Mouse (Mus musculus): Measurements from ENCODE around the gene Klhl29. TPM values are rescaled to one million over a fixed set of nuclear protein-coding genes. Genes with fewer than 3 reads are reported as not detected.
A peak's percentile ranks its signal among the peaks of the same experiment; 100 is the strongest.

The Klhl29 gene
- total RNA-seq, 2 experiments from 2014 or later = 27.1 to 27.5 TPM

DNA sequence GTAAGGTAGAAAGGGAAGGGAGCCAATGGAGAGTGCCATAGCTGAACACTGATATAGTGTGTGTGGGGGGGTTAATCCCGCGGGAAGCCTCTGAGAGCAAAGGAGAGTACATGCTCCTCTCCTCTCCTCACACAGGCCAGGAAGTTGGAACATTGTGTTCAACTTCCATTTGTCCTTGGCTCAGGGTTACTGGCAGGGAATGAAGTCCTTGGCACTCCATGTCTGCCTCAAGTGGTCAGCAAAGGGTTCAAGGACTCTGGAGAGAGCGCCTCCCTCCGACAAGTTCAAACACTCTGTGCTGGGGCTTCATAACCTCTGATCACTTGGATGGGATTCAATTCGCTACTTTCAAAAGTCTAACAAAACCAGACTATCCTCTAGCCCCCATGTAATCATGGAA lies 71.6 kb downstream of the Klhl29 start:
- no peak for DNase-seq (ENCODE audit: low spot score in 2 of 2)

DNA sequence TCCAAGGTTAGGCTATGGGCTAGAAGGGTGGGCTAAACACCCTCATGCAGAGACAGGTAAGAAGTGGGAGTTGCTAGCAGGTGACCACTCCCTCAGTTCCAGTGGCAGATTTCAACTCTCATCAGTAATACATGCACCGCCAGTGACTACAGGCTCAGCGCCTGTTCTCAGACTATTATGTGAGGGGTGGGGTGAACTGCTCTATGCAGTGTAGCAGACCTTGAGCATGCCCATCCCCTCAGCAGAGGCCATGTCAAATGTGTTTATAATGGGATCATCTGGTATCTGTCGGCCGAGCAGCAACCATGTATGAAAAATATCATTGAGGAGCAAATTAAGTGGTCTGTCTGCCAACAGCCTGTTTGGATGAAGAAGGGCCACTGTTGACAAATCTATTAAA lies 72.4 kb downstream of the Klhl29 start:
- no peak for DNase-seq (ENCODE audit: low spot score in 2 of 2)

DNA sequence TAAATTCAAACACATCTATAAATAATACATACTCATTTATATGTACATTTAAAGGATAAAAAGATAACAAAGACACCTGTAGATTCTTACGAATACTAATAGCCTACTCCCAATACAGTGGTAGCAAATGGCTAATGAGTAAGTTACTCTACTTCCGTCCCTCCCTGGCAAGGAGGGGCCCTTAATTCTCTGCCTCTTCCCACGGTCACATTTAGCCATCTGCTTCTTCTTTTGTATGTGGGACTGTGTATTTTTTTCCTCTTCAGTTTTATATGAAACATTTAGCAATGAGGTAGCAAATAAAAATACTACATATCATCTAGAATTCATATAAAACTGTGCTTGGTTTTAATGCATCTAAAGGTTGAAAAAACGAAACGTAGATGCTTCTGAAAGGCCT lies 73.6 kb downstream of the Klhl29 start:
- DNase-seq (ENCODE audit: low spot score in 2 of 2) = no peak

DNA sequence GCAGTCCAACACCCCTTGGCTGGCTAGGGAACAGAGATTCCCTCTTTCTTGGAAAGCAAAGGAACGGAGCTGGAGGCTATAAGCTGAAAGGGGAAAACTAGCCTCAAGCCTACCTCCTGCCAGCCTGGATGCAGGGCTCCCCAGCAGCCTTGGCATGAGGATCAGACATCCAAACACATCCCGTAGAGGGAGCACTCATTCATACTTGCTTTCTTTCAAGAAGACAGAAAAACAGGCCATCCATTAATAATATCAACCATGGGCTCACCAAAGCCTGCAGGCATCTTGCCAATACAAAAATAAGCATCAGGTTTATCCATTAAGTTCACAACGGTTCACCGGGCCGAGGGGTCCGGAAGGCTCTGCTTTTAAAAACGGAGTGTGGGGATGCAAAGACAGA lies 79.1 kb downstream of the Klhl29 start:
- DNase-seq (ENCODE audit: low spot score in 2 of 2) = no peak

DNA sequence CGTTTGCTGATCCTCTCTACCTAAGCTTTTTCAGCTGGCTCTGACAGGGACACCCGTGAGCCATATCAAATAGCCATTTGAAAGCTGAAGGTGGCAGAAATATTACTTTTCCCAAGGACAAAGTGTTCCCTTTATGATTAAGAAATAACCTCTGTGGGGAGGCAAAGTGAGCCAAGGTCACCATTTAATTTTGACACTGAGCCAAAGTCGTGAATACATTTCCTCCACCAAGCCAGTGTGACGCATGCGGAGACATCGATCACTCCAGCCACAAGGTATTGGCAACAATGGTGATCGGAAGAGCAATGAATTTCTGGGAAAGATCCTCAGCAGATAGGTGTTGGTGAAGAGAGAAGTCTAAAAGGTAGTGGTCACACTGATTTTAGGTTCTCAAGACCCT lies 83.2 kb downstream of the Klhl29 start:
- DNase-seq (ENCODE audit: low spot score in 2 of 2) = no peak

DNA sequence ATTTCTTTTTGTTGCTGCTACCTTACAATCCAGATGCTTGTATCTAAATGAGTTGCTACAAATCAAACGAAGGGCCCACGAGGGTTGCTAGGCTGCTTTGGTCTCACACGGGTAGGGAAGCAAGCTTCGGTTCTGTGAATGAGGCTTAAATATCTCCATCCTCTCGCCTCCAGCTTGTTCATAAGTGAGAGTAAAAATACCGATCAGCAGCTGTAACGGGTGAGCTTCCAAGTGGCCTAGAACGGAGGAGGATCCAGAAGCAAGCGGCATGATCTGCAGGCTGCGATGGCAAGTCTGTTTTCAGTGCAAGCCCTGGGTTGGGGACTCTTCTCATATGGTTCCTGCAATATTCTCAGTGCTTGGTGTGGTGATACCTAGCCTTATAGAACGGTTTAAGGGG lies 89.9 kb downstream of the Klhl29 start:
- no peak for DNase-seq (ENCODE audit: low spot score in 2 of 2)

DNA sequence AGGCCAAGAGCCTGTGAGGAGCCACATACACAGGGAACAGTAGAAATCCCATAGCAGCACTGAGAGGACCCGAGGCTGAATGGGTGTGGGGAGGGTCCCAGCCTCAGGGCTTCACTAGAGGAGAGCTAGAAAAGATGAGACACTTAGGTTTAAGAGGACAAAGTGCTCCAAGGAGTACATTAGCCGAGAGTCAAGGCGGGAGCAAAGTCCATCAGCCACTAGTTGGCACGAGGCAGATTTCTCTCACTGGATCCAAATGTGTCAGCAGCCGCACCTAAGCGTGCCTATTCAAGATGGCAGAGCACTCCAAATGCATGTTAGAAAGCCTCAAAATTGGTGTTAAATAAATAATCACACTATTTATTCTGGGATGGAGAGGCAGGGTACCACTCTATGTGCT lies 90.5 kb downstream of the Klhl29 start:
- DNase-seq (ENCODE audit: low spot score in 2 of 2) = no peak

DNA sequence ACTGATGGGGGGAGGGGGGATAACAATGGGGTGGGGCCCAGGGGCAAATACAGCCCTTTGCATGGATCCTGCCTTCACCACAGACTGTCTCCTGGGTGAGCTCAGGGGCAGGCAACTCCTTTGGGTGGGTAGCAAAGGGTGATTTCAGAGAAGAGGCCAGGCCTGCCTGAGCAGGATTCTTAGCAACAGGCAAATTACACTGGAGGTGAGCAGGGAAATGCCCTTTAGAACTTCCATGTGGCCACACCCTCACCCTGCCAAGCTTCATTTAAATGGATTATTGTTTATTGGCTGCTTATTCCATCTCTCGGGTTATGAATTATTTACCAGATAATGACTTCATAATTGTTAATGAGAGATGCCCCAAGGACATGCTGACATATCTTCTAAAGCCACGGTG lies 91.8 kb downstream of the Klhl29 start:
- DNase-seq (ENCODE audit: low spot score in 2 of 2) = no peak

DNA sequence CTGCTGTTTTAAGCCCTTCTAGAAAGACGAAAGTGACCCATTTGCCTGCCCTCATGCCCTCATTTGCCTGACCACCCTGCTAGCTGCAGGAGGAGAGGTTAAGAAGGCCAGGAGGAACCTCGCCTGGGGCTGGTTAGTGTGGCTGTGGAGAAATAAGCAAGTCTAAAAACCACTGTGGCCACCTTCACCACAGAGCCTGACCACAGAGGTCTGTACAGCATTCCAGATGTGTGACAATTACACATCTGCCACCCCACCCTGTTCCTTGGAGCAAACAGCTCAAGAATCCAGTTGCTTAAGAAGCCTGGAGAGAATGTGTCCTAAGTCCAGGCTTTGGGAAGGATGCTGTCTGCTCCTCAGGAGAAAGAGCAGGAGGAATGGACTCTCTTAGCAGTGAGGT lies 92.9 kb downstream of the Klhl29 start:
- no peak for DNase-seq (ENCODE audit: low spot score in 2 of 2)

DNA sequence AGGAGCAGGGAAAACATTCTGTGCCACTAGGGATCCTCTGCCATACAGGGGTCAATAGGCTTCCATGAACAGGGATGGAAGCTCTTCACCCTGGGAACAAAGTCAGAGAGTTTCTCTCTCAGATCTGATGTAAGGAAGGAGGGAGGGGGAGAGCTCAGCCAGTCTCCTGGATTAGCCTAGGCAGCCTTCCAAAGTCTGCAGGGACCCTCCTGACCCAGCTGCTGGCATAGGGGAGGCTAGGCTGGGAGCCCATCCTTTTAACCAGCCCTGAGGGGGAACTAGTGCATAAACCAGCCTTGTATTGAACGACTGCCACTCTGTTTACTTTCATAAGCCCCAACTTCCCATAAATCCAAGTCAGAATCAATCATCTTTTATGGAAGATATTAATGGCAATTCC lies 95.6 kb downstream of the Klhl29 start:
- no peak for DNase-seq (ENCODE audit: low spot score in 2 of 2)

DNA sequence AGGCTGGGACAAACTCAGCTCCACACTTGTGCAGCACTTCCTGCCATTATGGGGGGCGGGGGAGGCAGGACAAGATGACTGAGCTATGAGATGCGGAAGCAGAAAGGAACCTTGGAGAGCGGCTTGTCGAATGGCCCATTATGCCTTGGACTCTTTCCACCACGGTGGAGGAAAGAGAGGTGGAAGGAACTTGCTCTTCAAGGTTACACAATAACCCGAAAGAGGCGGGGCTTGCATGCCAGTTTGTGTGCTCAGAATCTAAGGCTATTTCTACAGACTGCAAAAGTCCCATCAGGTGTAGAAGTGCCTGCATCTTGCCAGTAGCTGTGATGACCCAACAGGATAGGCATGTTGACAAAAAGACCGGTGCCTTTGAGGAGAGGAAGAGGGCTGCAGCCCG lies 98.5 kb downstream of the Klhl29 start:
- no peak for DNase-seq (ENCODE audit: low spot score in 2 of 2)

DNA sequence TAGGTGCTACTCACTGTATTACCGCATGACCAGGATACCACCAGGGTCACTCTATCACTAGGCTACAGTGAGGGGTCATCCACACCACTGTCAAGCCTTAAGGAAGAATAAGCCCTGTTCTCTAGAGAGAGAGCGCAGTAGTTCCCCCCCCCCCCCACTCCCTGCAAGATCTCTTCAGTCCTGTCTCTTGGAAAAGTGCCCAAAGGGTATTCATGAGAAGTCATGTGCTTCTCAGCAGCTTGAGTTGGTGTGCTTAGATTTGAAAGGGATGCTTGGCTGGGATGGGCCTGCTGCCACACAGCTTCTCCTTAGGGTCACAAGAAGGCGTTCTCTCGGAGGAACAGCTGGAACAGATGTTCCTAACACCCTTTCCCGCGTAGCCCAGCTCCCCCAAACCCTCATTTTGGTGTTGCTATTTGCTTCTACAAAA lies 100.0 kb downstream of the Klhl29 start:
- no peak for DNase-seq (ENCODE audit: low spot score in 2 of 2)

DNA sequence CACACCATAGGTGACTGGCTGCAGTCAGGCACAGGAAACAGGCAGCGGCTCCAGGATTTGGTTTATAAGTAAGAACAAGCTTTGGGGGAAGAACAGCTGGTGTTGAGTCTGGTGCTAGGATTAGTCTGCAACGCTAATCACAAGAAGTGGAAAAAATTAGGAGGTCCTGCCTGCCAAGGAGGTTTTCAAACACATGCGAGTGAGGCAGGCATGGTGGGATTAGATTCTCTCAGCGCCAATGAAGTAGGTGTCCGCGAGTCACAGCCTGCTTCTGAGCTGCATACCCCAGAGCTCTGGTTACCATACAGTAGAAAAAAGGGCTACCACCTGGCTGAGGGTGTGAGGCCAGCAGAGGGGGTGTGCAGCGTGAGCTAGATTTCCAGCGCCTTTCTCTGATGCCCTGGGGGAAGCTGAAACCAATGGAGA lies 101.0 kb downstream of the Klhl29 start:
- no peak for DNase-seq (ENCODE audit: low spot score in 2 of 2)

DNA sequence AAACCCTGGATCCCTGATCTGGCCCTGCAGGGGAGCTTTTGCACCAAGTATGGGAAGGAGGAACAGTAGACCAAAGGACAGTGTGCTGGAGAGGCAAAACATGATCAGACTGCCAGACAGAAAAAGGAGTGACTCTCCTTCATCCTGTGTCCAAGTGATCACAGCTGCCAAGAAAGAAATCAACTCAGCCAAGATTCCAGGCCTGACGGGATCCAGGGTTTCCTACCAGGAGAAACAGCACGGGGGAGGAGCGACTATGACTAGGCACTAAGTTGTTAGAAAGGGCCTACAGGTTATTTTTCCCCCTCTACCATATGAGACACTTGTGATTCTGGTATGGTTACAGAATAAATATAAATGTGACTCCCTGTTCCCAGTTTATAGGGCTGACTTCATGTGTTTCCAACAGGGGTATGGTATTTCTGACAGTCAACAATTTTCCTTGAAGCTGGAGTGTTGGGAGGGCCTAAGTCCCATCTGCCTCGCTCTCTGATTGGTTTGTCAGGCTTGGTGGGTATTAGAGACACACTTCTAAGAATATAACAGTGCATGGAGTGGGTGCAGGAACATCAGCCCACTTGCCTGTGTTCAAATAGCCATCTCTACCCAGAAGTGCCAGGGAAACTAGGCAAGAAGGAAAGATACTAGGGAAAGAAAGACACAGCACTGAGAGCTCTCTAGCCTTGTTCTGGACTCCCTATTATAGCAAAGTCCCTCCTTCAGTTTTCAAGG lies 102.0 kb downstream of the Klhl29 start:
- DNase-seq (ENCODE audit: low spot score in 2 of 2) = no peak

DNA sequence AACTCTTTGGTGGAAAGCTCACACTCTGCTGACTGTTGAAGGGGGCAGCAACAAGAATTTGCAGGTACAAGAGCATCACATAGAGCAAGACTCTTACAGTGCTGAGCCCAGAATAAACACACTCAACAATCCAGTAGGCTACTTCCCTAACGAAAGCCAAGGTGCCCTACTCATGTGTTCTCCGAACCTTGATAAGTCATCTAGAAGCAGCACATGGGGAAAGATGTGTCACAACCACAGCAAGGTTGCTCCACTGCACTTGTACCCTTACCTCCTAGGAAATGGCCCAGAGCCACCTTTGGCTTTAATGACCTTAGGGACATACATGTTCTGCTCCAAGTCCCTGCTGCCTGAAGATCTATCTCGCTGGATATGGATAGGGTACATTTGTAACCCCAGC lies 105.0 kb downstream of the Klhl29 start:
- no peak for DNase-seq (ENCODE audit: low spot score in 2 of 2)

DNA sequence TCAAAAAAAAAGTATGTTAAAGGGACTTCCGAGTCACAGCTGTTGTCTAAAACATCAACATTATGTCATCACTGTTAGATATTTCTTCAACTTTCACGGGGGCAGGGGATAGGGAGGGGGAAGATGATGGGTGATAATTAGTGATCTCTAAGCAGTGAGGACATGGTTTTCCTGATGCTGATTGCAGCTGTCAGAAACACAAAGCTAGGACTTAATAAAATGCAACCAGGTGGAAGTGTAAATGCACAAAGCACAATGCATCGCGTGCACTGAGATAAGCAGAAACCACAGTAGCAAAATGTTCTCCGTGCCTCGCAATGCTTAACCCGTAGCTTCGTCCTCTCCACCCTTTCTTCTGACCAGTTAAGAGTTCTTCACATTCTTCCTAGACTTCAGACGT lies 105.5 kb downstream of the Klhl29 start:
- no peak for DNase-seq (ENCODE audit: low spot score in 2 of 2)

DNA sequence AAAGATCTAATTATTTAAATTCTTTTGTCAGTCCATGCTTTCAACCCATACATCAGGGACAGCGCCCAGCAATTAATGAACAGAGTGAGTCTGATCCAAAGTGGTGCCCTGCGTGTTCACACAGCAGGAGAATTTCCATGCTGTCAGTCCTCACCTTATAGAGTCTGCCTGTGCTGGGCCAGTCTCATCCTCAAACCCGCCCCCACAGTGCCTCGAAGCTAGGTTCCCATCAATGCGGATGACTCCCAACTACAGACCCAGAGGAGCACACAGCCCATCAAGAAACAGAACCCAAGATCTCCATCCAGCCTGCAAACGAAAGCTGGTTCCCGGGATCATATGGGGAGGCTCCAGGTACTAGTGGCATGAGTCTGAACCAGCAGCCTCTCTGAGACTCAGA lies 106.4 kb downstream of the Klhl29 start:
- DNase-seq (ENCODE audit: low spot score in 2 of 2) = no peak

DNA sequence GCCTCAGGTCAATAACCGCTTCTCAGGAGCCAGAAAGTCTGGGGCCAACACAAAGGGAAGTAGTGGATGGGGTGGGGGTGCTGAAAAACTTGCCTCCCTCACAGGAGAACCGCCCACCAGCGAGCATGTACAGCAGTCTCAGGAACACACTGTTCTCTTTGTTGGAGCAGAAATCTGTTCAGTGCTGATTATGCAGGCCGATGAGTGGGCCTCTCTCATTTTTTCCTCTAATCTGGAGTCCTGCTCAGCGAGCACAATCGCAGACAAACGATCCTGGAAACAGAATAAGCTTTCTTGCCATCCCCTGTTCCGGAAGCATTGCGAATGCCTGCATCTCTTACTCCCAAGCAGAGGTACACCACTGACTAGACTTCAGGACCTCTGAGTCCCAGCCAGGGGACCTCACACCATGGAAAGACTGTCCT lies 107.3 kb downstream of the Klhl29 start:
- DNase-seq (ENCODE audit: low spot score in 2 of 2) = peak; percentile 53 to 59

DNA sequence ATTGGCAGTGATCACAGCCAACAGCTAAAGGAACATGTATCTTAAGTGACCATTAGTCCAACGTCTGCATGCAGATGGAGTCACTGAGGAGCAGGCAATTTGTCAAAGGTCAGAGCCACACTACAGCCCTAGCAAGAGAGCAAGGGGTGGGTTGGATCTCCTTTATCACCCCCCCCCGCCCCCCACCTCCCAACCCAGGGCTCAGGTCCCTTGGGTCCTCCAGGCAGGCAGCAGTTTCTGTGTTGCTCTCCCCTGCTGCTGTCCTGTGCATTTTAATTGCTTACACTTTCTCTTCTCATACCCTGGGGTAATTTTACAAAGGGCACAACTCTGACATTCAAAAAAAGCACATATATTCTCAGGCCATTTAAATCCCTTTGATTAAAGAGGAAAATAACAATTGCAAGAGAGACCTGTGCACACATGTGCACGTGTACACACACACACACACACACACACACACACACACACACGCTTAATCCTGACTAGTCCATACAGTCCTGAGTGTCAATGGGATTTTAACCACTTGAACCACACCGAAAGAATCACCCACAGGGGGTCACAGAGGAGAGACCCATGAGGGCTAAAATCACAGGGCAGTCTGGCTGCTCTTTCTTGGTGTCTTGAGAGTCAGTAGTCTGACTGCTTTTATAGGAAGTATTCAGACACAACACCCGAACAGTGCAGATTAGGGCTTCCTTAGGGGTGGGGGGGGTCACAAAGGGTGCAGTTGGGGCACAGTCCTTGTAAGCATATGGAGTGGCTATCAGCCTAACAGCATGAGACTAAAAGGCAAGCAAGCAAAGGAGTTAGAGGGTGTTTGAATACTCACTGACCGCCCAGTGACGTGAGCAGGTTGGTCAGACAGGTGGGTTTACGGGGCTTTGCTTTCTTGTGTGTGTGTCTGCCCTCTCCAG lies 108.0 kb downstream of the Klhl29 start:
- no peak for DNase-seq (ENCODE audit: low spot score in 2 of 2)

DNA sequence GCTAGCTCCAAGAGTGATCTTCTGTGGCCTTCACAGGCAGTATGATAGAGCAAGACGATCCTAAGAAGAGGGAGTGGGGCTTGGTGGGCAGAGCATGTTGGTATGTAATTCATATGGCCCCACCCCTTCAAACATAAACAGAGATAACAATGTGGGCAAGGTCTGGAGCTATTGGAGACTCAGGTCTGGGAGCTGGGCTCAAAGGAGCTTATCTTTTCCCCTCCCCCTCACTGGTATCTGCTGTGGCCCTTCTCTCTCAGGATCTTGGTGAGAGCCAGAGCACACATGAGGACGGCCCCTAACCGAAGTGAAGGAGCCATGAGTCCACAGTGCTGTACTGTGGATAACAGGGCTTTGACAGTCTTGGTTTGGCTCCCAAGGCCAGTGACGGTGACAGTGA lies 108.7 kb downstream of the Klhl29 start:
- DNase-seq (ENCODE audit: low spot score in 2 of 2) = no peak

DNA sequence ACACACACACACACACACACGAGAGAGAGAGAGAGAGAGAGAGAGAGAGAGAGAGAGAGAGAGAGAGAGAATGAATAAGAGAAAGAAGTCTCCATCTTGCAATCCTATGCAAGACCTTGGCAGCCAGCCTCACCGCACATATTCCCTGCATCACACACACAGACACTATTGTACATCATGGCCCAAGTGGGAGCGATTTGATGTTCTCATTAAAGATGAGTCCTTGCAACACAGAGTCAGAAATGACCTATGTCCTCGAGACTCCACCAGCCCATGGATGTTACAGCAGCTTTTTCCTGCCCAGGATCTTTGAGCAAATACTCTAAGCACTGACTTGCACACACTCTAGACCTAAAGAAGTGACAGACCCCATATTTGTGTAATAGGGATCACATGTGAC lies 114.0 kb downstream of the Klhl29 start:
- no peak for DNase-seq (ENCODE audit: low spot score in 2 of 2)

DNA sequence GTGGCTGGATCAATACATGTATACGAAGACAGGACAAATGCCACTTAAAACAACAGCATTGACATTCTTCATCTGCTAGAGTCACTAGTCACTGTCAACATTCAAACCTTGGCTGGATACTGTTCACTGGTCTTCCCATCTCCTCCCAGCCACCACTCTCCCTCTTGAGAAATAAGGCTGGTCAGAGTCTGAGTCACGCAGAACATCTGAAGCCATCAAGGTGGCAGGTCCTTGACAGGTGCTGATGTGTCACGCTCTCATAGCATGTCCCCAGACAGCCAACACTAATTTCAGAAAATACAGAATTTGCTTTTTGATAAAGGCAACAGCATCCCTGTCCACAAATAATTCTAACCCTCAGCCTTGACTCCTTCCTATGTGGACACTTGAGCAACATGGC lies 116.7 kb downstream of the Klhl29 start:
- DNase-seq (ENCODE audit: low spot score in 2 of 2) = no peak

DNA sequence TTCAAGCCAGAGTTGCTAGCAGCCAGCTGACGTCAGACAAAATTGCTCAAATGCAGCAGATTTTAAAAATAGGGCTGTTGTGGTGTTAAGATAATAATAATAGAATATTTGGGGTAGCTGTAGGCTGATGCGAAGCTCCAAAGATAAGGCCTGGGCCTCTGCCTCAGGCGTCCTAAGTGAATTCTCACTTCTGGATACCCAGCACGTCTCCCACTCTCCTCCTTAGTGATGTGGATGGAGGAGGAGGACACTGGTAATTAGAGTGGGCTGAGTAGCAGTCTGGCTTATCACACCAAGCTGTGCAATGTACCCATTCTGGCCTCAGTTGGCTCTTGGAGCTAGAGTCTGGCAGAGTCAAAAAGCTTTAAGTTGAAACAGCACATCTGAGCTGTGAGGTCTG lies 118.3 kb downstream of the Klhl29 start:
- DNase-seq (ENCODE audit: low spot score in 2 of 2) = no peak

Data from layer of hippocampus, postnatal 10 days (tissue).